Mouse (Mus musculus): ENCODE results near the gene Tfpi. TPM values are rescaled to one million over a fixed set of nuclear protein-coding genes. Genes with fewer than 3 reads are reported as not detected.

The Tfpi gene
- polyA plus RNA-seq, 1 experiment from 2014 or later, result 14.1 TPM

DNA sequence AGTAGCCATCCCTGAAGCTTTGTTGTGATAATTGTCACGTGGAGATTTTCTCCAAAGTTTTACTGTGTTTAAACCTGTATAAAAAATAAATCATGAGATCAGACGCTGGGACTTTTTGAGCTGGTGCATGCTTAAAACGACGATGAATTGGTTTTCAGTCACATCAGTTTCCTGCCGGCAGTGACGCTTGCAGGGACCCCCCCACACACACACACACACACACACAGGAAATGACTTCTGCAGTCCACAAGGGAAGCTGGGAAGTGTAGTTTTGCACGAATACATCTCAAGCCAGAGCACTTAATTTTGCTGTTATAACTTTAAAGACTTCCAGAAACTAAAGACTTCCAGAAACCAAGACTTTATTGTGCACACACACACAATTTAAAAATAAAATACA, 5.3 kb upstream of the Tfpi start:
- H3K27me3 ChIP-seq (ENCODE audit: control insufficient read depth, insufficient read depth, low read depth, low read length), result no peaks in the 10 kb centered on the region
- H3K9me3 ChIP-seq (replicated peaks; ENCODE audit: control insufficient read depth, low read length, poor library complexity, severe bottlenecking), result no peaks in the 10 kb centered on the region
- H3K27ac ChIP-seq (ENCODE audit: low read length), result no peak overlapping the region
- no peak overlapping the region for H3K9ac ChIP-seq (ENCODE audit: low read depth, low read length)
- H3K4me2 ChIP-seq (ENCODE audit: low read length), result peak overlapping the region; percentile 42
- no peaks in the 10 kb centered on the region for H3K4me1 ChIP-seq (ENCODE audit: control insufficient read depth, insufficient read depth, low read length)
- no peaks in the 10 kb centered on the region for H3K36me3 ChIP-seq (ENCODE audit: control insufficient read depth, insufficient read depth, low read length)
- 50% methylated on average over 7 of the region's 7 CpGs for WGBS
- peak; percentile 89 for ATAC-seq
- 0 out of 2 replicates have a peak overlapping the region, but pooled peaks have one; percentile 1 for H3K4me3 ChIP-seq (ENCODE audit: low read depth, low read length)

DNA sequence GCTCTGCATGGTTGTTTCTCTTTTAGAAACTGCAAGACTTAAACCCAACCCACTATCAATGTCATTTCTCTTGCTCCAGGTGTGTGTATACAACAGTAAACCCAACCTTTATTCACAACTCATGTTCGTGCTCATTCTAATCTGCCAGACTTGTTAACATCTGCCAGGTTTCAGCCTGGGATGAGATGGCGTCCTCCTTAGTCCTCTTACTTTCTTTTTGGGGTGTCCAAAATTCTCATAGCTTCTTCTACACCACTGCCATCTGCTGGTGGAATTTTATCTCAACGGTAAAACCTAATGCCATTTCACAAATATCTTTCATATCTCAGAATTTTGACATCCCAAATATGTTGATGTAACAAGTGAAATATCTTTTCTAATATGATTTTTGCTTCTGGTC, 2.5 kb upstream of the Tfpi start:
- WGBS, result 37% methylated on average over 3 of the region's 3 CpGs
- H3K9ac ChIP-seq (ENCODE audit: low read depth, low read length), result no peak overlapping the region
- H3K9me3 ChIP-seq (replicated peaks; ENCODE audit: control insufficient read depth, low read length, poor library complexity, severe bottlenecking), result no peaks in the 10 kb centered on the region
- no peaks in the 10 kb centered on the region for H3K4me1 ChIP-seq (ENCODE audit: control insufficient read depth, insufficient read depth, low read length)
- no peak overlapping the region for H3K27ac ChIP-seq (ENCODE audit: low read length)
- no peak overlapping the region for H3K4me3 ChIP-seq (ENCODE audit: low read depth, low read length)
- ATAC-seq, result no peak
- no peaks in the 10 kb centered on the region for H3K36me3 ChIP-seq (ENCODE audit: control insufficient read depth, insufficient read depth, low read length)
- H3K4me2 ChIP-seq (ENCODE audit: low read length), result no peak overlapping the region
- no peaks in the 10 kb centered on the region for H3K27me3 ChIP-seq (ENCODE audit: control insufficient read depth, insufficient read depth, low read depth, low read length)

DNA sequence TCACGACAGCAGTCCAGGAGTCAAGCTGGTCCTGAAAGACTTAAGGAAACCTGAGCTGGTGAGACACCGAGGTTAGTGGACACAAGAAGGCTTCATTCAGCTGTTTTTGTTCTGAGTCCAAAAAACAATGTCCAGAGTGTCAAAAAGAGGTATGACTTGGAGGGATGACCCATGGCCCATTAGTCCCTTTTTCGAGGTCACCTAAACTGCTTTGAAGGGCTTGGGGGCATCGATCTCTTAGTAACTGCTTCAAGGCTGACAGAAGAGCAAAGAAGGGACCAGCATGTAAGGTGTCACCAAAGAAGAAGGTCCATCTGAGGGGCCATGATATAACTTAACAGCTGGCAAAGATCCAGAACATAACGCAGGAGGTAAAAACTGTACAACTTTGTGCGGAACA, 1.2 kb upstream of the Tfpi start:
- no peak overlapping the region for H3K4me3 ChIP-seq (ENCODE audit: low read depth, low read length)
- H3K27ac ChIP-seq (ENCODE audit: low read length), result no peak overlapping the region
- no peaks in the 10 kb centered on the region for H3K27me3 ChIP-seq (ENCODE audit: control insufficient read depth, insufficient read depth, low read depth, low read length)
- WGBS, result 92% methylated on average over 6 of the region's 6 CpGs
- ATAC-seq, result no peak
- no peaks in the 10 kb centered on the region for H3K36me3 ChIP-seq (ENCODE audit: control insufficient read depth, insufficient read depth, low read length)
- H3K4me2 ChIP-seq (ENCODE audit: low read length), result no peak overlapping the region
- H3K9ac ChIP-seq (ENCODE audit: low read depth, low read length), result no peak overlapping the region
- H3K9me3 ChIP-seq (replicated peaks; ENCODE audit: control insufficient read depth, low read length, poor library complexity, severe bottlenecking), result no peaks in the 10 kb centered on the region
- no peaks in the 10 kb centered on the region for H3K4me1 ChIP-seq (ENCODE audit: control insufficient read depth, insufficient read depth, low read length)

DNA sequence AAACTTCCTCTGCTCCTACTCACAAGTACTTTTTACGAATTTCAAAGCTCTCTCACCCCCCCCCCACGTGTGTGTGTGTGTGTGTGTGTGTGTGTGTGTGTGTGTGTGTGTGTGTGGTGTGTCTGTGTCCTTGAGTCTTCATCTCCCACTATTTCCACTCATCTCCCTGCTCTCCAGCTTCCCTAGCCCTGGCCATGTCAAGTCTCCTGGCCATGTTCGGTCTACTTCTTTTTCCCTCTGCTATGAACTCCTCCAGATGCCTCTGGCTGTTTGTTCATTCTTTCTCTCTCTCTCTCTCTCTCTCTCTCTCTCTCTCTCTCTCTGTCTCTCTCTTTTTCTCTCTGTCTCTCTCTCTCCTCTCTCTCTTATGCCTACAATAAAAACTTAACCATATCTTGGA, 444 bp downstream of the Tfpi start:
- H3K36me3 ChIP-seq (ENCODE audit: control insufficient read depth, insufficient read depth, low read length), result no peaks in the 10 kb centered on the region
- no peak overlapping the region for H3K9ac ChIP-seq (ENCODE audit: low read depth, low read length)
- no peak for ATAC-seq
- no peak overlapping the region for H3K27ac ChIP-seq (ENCODE audit: low read length)
- H3K4me2 ChIP-seq (ENCODE audit: low read length), result 0 out of 2 replicates have a peak overlapping the region, but pooled peaks have one; percentile 4
- H3K4me1 ChIP-seq (ENCODE audit: control insufficient read depth, insufficient read depth, low read length), result no peaks in the 10 kb centered on the region
- WGBS, result 69% methylated on average over 3 of the region's 3 CpGs
- H3K4me3 ChIP-seq (ENCODE audit: low read depth, low read length), result no peak overlapping the region
- no peaks in the 10 kb centered on the region for H3K9me3 ChIP-seq (replicated peaks; ENCODE audit: control insufficient read depth, low read length, poor library complexity, severe bottlenecking)
- H3K27me3 ChIP-seq (ENCODE audit: control insufficient read depth, insufficient read depth, low read depth, low read length), result no peaks in the 10 kb centered on the region

DNA sequence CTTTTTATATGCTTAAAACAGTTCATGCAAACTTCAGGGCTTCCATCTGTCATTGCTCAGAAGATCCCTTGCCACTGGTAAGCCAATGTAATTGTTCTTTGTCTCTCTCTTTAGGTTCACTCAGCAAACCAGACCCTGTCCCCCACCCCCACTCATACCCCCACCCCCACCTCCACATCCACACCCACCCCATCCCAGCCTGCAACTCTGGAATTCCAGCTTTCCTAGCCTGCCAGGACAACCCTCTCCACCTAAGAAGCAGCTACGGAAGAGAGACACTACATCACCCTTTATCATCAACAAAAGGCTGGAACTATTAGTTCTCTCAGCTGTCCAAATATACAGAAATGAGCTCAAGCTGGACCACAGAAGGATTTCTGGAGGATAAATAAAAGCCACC, 974 bp downstream of the Tfpi start:
- H3K27me3 ChIP-seq (ENCODE audit: control insufficient read depth, insufficient read depth, low read depth, low read length), result no peaks in the 10 kb centered on the region
- no peak overlapping the region for H3K4me2 ChIP-seq (ENCODE audit: low read length)
- no peak overlapping the region for H3K9ac ChIP-seq (ENCODE audit: low read depth, low read length)
- H3K9me3 ChIP-seq (replicated peaks; ENCODE audit: control insufficient read depth, low read length, poor library complexity, severe bottlenecking), result no peaks in the 10 kb centered on the region
- no peaks in the 10 kb centered on the region for H3K4me1 ChIP-seq (ENCODE audit: control insufficient read depth, insufficient read depth, low read length)
- 48% methylated on average over 1 of the region's 1 CpGs for WGBS
- no peaks in the 10 kb centered on the region for H3K36me3 ChIP-seq (ENCODE audit: control insufficient read depth, insufficient read depth, low read length)
- ATAC-seq, result no peak
- no peak overlapping the region for H3K4me3 ChIP-seq (ENCODE audit: low read depth, low read length)
- no peak overlapping the region for H3K27ac ChIP-seq (ENCODE audit: low read length)

DNA sequence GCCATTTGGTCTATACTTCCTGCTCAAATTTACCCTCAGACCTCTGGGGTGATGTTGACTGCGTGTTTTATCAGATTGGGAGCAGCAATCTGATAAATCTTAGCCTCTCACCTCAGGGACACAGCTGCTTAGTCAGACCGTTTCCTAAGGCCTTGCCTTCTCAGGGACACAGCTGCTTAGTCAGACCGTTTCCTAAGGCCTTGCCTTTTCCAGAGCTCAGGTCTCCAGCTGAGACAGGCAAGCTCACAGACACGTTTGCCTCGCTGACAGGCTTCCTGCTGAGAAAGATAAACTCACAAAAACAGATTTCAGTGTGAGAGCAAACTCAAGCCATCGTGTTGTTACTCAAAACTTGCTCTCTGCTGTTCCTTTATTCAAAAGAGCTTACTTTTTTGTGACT, 1.9 kb downstream of the Tfpi start:
- no peak for ATAC-seq
- no peaks in the 10 kb centered on the region for H3K4me1 ChIP-seq (ENCODE audit: control insufficient read depth, insufficient read depth, low read length)
- H3K4me3 ChIP-seq (ENCODE audit: low read depth, low read length), result no peak overlapping the region
- H3K9ac ChIP-seq (ENCODE audit: low read depth, low read length), result no peak overlapping the region
- no peaks in the 10 kb centered on the region for H3K27me3 ChIP-seq (ENCODE audit: control insufficient read depth, insufficient read depth, low read depth, low read length)
- no peak overlapping the region for H3K4me2 ChIP-seq (ENCODE audit: low read length)
- H3K27ac ChIP-seq (ENCODE audit: low read length), result no peak overlapping the region
- H3K9me3 ChIP-seq (replicated peaks; ENCODE audit: control insufficient read depth, low read length, poor library complexity, severe bottlenecking), result no peaks in the 10 kb centered on the region
- H3K36me3 ChIP-seq (ENCODE audit: control insufficient read depth, insufficient read depth, low read length), result no peaks in the 10 kb centered on the region
- 9% methylated on average over 6 of the region's 6 CpGs for WGBS

DNA sequence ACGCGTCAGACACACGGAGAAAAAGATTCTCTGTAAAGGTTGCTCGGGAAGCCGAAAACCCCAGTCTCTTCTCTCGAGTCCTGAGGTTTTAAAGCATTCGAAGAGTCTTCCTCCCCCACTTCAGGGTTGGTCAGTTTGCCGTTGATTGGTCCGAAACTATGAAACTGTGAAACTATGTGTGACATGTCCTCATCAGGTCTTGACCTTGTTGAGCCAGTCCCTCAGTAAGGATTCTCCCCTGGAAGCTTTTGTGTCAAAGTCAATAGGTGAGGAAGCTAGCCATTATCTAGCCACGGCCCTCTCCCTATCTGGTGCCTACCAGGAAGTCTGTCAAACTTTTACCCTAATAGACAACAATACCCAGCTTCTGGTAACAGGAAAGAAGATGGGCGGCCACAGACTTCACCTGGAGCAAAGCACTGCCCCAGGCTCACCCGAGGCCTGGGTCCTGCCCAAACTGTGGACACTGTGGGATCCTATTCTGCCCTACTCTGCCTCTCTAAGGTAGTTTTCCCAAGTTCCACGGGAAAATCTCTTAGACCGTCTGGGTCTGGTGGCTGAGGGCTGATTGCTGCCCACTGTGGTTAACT, 2.5 kb downstream of the Tfpi start:
- 78% methylated on average over 14 of the region's 14 CpGs for WGBS
- Histone ChIP-seq H3K4me2 (ENCODE audit: low read length) (no peak overlapping the region), H3K27me3 (ENCODE audit: control insufficient read depth, insufficient read depth, low read depth, low read length) (no peaks in the 10 kb centered on the region), H3K27ac (ENCODE audit: low read length) (no peak overlapping the region), H3K9me3 (replicated peaks; ENCODE audit: control insufficient read depth, low read length, poor library complexity, severe bottlenecking) (no peaks in the 10 kb centered on the region), H3K36me3 (ENCODE audit: control insufficient read depth, insufficient read depth, low read length) (no peaks in the 10 kb centered on the region), H3K9ac (ENCODE audit: low read depth, low read length) (no peak overlapping the region), H3K4me3 (ENCODE audit: low read depth, low read length) (no peak overlapping the region), H3K4me1 (ENCODE audit: control insufficient read depth, insufficient read depth, low read length) (no peaks in the 10 kb centered on the region)
- ATAC-seq, result no peak

DNA sequence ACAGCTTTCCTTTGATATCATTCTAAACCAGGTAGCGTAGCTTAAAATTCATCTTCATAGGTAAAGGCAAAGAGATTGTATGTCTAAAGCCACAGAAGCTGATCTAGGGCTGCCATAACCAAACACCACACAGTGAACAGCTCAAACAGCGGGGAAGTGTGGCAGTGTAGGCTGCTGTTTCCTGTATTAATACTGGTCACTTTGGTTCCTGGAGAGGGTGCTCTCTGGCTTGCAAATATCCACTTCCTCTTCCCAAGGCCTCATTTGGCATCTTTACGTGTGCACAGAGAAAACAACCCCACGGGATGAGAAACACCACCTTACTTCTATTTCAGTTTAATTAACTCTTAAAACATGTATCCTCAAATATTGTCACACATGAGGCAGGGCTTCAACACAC, 9.2 kb downstream of the Tfpi start:
- ATAC-seq, result no peak
- H3K4me1 ChIP-seq (ENCODE audit: control insufficient read depth, insufficient read depth, low read length), result no peaks in the 10 kb centered on the region
- WGBS, result 89% methylated on average over 4 of the region's 4 CpGs

DNA sequence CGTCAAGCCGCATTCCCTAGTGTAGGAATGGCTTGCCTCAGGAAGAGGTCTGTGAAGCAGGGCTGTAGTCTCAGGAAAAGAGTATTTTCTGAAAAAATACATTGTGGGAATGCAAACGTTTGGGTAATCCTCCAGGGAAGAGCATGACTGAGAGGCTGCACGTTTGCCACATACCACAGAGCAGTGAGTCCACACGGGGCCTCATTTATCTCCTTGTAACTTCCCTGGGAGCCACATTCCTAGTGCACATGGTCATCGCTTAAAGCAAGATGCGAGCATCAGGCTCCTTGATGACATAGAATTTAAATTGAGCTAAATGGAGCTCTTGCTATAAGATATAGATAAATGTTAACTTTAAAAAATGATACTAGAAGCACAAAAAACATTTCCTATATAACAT, 11.6 kb downstream of the Tfpi start:
- H3K27ac ChIP-seq (ENCODE audit: low read length), result no peak overlapping the region
- no peaks in the 10 kb centered on the region for H3K4me1 ChIP-seq (ENCODE audit: control insufficient read depth, insufficient read depth, low read length)
- 60% methylated on average over 7 of the region's 7 CpGs for WGBS
- no peak for ATAC-seq
- no peak overlapping the region for H3K9ac ChIP-seq (ENCODE audit: low read depth, low read length)
- H3K4me2 ChIP-seq (ENCODE audit: low read length), result no peak overlapping the region
- H3K27me3 ChIP-seq (ENCODE audit: control insufficient read depth, insufficient read depth, low read depth, low read length), result no peaks in the 10 kb centered on the region
- H3K36me3 ChIP-seq (ENCODE audit: control insufficient read depth, insufficient read depth, low read length), result no peaks in the 10 kb centered on the region
- no peak overlapping the region for H3K4me3 ChIP-seq (ENCODE audit: low read depth, low read length)
- H3K9me3 ChIP-seq (replicated peaks; ENCODE audit: control insufficient read depth, low read length, poor library complexity, severe bottlenecking), result no peaks in the 10 kb centered on the region

More for the DNA sequence above, 9.2 kb downstream of the Tfpi start:
- H3K4me3 ChIP-seq (ENCODE audit: low read depth, low read length), result no peak overlapping the region
- H3K4me2 ChIP-seq (ENCODE audit: low read length), result no peak overlapping the region
- no peaks in the 10 kb centered on the region for H3K9me3 ChIP-seq (replicated peaks; ENCODE audit: control insufficient read depth, low read length, poor library complexity, severe bottlenecking)
- H3K27me3 ChIP-seq (ENCODE audit: control insufficient read depth, insufficient read depth, low read depth, low read length), result no peaks in the 10 kb centered on the region
- no peak overlapping the region for H3K9ac ChIP-seq (ENCODE audit: low read depth, low read length)
- no peaks in the 10 kb centered on the region for H3K36me3 ChIP-seq (ENCODE audit: control insufficient read depth, insufficient read depth, low read length)
- H3K27ac ChIP-seq (ENCODE audit: low read length), result no peak overlapping the region

All from midbrain, embryonic 16.5 days (tissue).